ENCODE assay signal across 28 mouse cellular contexts in genomic region chr14:32543075-32543474, GRCm38 (mm10). TPM values are rescaled to one million over a fixed set of nuclear protein-coding genes. Genes with fewer than 3 reads are reported as not detected.
A peak's percentile ranks its signal among the peaks of the same experiment; 100 is the strongest.
DNase-seq lines count a peak whose midpoint lies in the region; ATAC-seq and TF ChIP-seq lines count a peak whose summit lies in the region.
"Had no signal": no experiment of that assay in that cellular context is flagged by ENCODE, and none has a peak within 500 bp of the region (broad histone marks: within the 10 kb centered on the region; RNA-seq: fewer than 3 reads in every experiment).

No protein-coding gene starts in this region.

- no peak overlapping the region for H3K4me3 ChIP-seq in liver, postnatal 0 days (ENCODE audit: low read depth, low read length)
- H3K4me3 ChIP-seq in liver, embryonic 12.5 days = no peak overlapping the region
- H3K4me3 ChIP-seq in embryonic facial prominence, embryonic 10.5 days = no peak overlapping the region
- H3K4me3 ChIP-seq: forebrain, embryonic 15.5 days; heart, embryonic 13.5 days; hindbrain, embryonic 13.5 days; limb, embryonic 13.5 days had no signal

- peak; percentile 59 for DNase-seq in heart, adult 11 months
- no peak for DNase-seq in heart, adult 8-10 months (ENCODE audit: low spot score)
- no peak for DNase-seq in liver, postnatal 0 days
- peak; percentile 44 for DNase-seq in R1 (ENCODE audit: low read depth, low spot score)
- DNase-seq in embryonic facial prominence, embryonic 10.5 days (ENCODE audit: low spot score) = no peak
- no peak for DNase-seq in cerebellum, postnatal 4 days (ENCODE audit: low spot score in 2 of 2)
- no peak for DNase-seq in kidney, adult 8-10 months
- DNase-seq: adrenal gland, postnatal 10 days; cerebellum, adult 9-10 months; kidney, postnatal 36 days; layer of hippocampus, adult 9-11 months; lung, adult 18-20 months; lung, postnatal 10 days had no signal

- 0 out of 2 replicates have a peak, but pooled peaks have one; percentile 4 for TF ChIP-seq CTCF in liver, postnatal 0 days (IDR thresholded peaks at IDR 0.05; ENCODE audit: low read depth)

- no peak overlapping the region for H3K27ac ChIP-seq in liver, postnatal 0 days (ENCODE audit: low read depth)
- H3K27ac ChIP-seq in liver, embryonic 12.5 days = no peak overlapping the region
- no peak overlapping the region for H3K27ac ChIP-seq in embryonic facial prominence, embryonic 10.5 days (replicated peaks)
- H3K27ac ChIP-seq: forebrain, embryonic 15.5 days; heart, embryonic 13.5 days; hindbrain, embryonic 13.5 days; limb, embryonic 13.5 days had no signal

- no peaks in the 10 kb centered on the region for H3K4me1 ChIP-seq in liver, postnatal 0 days (ENCODE audit: insufficient read depth)
- H3K4me1 ChIP-seq in liver, embryonic 12.5 days = 0 out of 2 replicates have a peak, but pooled peaks cover 2% of the 10 kb centered on the region
- peaks cover 3% of the 10 kb centered on the region; the same call in 1 of the 2 replicates for H3K4me1 ChIP-seq in embryonic facial prominence, embryonic 10.5 days
- H3K4me1 ChIP-seq: forebrain, embryonic 15.5 days had no signal

- H3K9ac ChIP-seq in liver, postnatal 0 days (replicated peaks) = no peak overlapping the region
- H3K9ac ChIP-seq in liver, embryonic 12.5 days = no peak overlapping the region
- H3K9ac ChIP-seq: forebrain, embryonic 15.5 days; heart, embryonic 13.5 days; hindbrain, embryonic 13.5 days; limb, embryonic 13.5 days had no signal

- no peaks in the 10 kb centered on the region for H3K27me3 ChIP-seq in liver, postnatal 0 days (ENCODE audit: insufficient read depth, low read length)
- H3K27me3 ChIP-seq in liver, embryonic 12.5 days (replicated peaks) = no peaks in the 10 kb centered on the region
- no peaks in the 10 kb centered on the region for H3K27me3 ChIP-seq in embryonic facial prominence, embryonic 10.5 days (replicated peaks; ENCODE audit: low read depth, poor library complexity, severe bottlenecking)
- H3K27me3 ChIP-seq: CH12.LX; forebrain, embryonic 15.5 days; heart, embryonic 13.5 days; hindbrain, embryonic 13.5 days; limb, embryonic 13.5 days had no signal

- H3K36me3 ChIP-seq in liver, postnatal 0 days (replicated peaks; ENCODE audit: insufficient read depth, low read length) = peaks cover 18% of the 10 kb centered on the region
- peaks cover 70% of the 10 kb centered on the region for H3K36me3 ChIP-seq in liver, embryonic 12.5 days
- H3K36me3 ChIP-seq in embryonic facial prominence, embryonic 10.5 days (replicated peaks) = peaks cover 70% of the 10 kb centered on the region

- no peak for ATAC-seq in liver, postnatal 0 days
- no peak for ATAC-seq in liver, embryonic 12.5 days
- ATAC-seq: activated CD4-positive, CD25-positive, alpha-beta regulatory T cell, adult 4 months; forebrain, embryonic 15.5 days had no signal

- no peak overlapping the region for H3K4me2 ChIP-seq in liver, postnatal 0 days (ENCODE audit: low read depth, low read length)
- no peak overlapping the region for H3K4me2 ChIP-seq in liver, embryonic 12.5 days
- H3K4me2 ChIP-seq: forebrain, embryonic 15.5 days; heart, embryonic 13.5 days; hindbrain, embryonic 13.5 days; limb, embryonic 13.5 days; midbrain, embryonic 11.5 days had no signal

- no peaks in the 10 kb centered on the region for H3K9me3 ChIP-seq in liver, postnatal 0 days (ENCODE audit: low read length)
- H3K9me3 ChIP-seq in liver, embryonic 12.5 days (replicated peaks) = no peaks in the 10 kb centered on the region
- no peaks in the 10 kb centered on the region; the same call in 1 of the 2 replicates for H3K9me3 ChIP-seq in embryonic facial prominence, embryonic 10.5 days
- H3K9me3 ChIP-seq: forebrain, embryonic 15.5 days; heart, embryonic 13.5 days; hindbrain, embryonic 13.5 days; limb, embryonic 13.5 days had no signal

- no peak for TF ChIP-seq EP300 in liver, postnatal 0 days (IDR thresholded peaks at IDR 0.05; ENCODE audit: low read depth)

RNA-seq across cellular contexts. Expression of gene Ercc6, which starts 29.8 kb away (rescaled TPM):
- 1 to 10 TPM; 3.5 to 6.1 (median 3.8) TPM for total RNA-seq in heart, adult 8-10 months (2022)
- polyA plus RNA-seq in liver, postnatal 0 days (2015; fragmentation: Nextera tagmentation; extraction: Ambion mirVana) = 5.3 and 5.4 TPM in 2 replicates
- 13.3 and 14.8 TPM in 2 replicates for polyA plus RNA-seq in liver, embryonic 12.5 days (2016; fragmentation: Nextera tagmentation; extraction: Ambion mirVana)
- 28.9 and 29.6 TPM in 2 replicates for polyA plus RNA-seq in embryonic facial prominence, embryonic 10.5 days (2016; fragmentation: Nextera tagmentation; extraction: Ambion mirVana)

RNA-seq across cellular contexts. Expression of gene Prrxl1, which starts 56.1 kb away (rescaled TPM):
- total RNA-seq in heart, adult 8-10 months (2022) = not detected
- polyA plus RNA-seq in liver, postnatal 0 days (2015; fragmentation: Nextera tagmentation; extraction: Ambion mirVana) = 0.05 TPM in 1 of 2 replicates, not detected in the other
- not detected in 2 replicates for polyA plus RNA-seq in liver, embryonic 12.5 days (2016; fragmentation: Nextera tagmentation; extraction: Ambion mirVana)
- 5.1 and 7.9 TPM in 2 replicates for polyA plus RNA-seq in embryonic facial prominence, embryonic 10.5 days (2016; fragmentation: Nextera tagmentation; extraction: Ambion mirVana)
- total RNA-seq: CH12.LX; common myeloid progenitor, adult 5-6 weeks; gastrocnemius, adult 8-10 months; granulocyte monocyte progenitor cell, adult 5-6 weeks; heart, postnatal 25 days; left cerebral cortex, postnatal 25 days had no signal
- polyA plus RNA-seq: activated CD4-positive, CD25-positive, alpha-beta regulatory T cell, adult 4 months; small intestine, adult 2 months; thymus, postnatal 0 days had no signal

Comparison
In these comparisons a context has a peak if more than half of its experiments do, and no peak if none do; other contexts are left out.
1. DNase-seq: peak in heart, adult 11 months (single experiment) and R1 (single experiment); none in heart, adult 8-10 months (single experiment), liver, postnatal 0 days (single experiment), embryonic facial prominence, embryonic 10.5 days (single experiment), cerebellum, postnatal 4 days (0 of 2) and kidney, adult 8-10 months (0 of 2).